Mouse (Mus musculus) fibroblast of lung, adult 2 months (primary cell): ENCODE measurements around the gene Rtp3.

ENCODE experiments used
- DNase-seq: peaks from one replicate; pipeline ENCODE4 v3.0.0-alpha.2; 2011; ENCODE audit warnings: low read depth

The Rtp3 gene

DNA sequence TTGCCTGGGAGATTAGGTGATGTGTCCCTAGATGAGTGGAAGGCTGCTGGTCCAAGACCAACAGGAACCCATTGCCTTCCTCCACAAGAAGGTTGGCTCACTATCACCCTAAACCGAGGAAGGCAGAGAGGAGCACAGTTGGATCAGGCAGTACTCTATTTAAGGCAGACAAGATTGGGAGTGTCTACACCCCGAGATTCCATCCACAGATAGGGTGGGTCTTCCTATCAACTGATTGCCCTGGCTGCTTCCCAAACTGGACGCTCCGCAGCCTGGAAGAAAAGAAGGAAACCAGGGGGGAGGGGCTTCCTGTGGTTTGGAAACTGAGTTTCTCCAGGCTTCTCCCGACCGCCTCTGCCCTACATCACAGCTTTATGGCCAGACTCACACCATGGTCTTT lies at the start of gene Rtp3:
TSS of gene Rtp3 (minus strand) at position 380 of the 400 bp plus-strand sequence.
- DNase-seq: no peak

DNA sequence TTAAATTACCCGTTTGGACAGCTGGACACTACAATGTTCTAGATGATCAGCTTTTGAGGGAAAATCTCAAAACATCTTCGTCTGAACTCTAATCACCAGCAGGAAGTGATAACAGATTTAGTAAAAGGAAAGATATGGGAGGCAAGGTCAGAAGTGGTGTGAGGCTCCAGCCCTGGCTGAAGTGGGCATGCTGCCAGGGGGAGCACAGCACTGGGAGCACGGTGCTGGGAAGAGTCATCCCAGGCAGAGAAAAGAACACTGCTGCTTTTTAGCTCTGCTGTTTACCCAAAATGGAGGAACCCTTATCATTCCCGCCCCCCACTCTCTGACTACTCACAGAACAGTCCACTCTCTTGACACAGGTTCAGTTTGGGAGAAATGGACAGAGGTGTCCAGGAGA lies 49.6 kb upstream of the Rtp3 start:
- no peak for DNase-seq

DNA sequence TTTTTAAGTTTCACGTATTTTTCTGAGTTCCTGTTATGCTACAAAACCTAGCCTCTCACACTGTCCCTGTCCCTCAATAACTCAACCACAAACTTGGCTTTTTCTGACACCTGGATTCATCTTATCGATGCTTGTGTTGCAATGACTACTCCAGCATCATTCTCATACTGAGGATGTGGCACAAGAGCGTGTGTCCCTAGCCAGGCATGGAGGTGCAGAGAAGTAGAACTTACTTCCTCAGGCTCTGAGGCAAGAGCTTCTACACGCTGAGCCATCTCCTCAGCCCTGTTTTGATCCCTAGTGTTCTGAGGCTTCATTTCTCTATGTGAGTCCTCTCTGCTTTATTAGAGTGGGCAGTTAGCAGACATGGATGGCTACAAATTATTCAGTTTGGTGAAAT lies 43.3 kb upstream of the Rtp3 start:
- no peak for DNase-seq

DNA sequence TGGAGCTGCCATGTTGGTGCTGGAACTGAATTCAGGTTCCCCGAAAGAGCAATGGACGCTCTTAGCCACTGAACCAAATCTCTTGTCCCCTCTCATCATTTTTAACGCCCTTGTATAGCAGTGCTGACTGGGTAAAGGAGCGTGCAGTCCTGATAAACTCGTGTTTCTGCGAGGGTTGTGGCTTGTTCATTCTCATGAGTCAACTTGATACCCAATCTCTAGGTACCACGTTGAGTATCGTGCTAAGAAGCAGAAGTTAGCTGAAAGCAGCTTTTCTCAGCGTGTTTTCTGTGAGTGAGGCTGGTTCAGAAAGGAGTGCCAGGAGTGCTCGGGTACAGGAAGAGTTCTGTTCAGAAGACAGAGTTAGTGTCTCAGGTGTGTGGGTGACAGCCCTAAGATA lies 36.4 kb upstream of the Rtp3 start:
- DNase-seq: no peak

DNA sequence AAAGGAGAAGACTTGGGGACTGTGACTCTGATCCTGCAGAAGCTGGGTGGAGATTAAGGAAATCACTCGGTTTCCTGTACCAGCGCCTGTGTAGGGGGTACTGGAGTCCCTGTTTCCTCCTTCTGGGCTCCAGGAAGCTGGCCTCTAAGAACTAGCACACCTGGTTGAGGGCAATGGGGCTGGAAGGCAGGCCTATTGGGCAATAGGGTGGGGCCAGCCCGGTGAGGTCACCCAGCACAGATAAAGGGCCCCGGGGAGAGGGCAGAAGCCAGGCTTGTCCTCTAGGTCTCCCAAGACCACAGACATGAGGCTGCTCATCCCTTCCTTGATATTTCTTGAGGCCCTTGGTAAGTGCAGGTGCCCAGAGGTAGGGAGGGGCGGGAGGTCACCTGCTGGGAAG lies 28.6 kb upstream of the Rtp3 start, which contains the start of gene Ltf:
TSS of gene Ltf (plus strand) at position 250 of the 400 bp plus-strand sequence.
- DNase-seq: no peak

DNA sequence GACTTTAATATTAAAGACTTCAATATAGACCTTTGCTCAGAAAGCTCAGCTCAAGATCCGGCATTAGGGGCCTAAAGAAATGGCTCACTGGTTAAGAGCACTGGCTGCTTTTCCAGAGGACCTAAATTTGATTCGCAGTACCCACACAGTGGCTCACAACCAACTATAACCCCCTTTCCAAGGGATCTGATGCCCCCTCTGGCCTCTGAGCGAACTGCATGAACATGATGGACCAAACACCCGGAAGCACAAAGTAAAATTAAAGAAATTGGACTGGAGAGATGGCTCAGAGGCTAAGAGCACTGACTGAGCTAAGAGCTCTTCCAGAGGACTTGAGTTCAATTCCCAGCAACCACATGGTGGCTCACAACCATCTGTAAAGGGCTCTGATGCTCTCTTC lies 25.3 kb upstream of the Rtp3 start:
- DNase-seq: no peak

DNA sequence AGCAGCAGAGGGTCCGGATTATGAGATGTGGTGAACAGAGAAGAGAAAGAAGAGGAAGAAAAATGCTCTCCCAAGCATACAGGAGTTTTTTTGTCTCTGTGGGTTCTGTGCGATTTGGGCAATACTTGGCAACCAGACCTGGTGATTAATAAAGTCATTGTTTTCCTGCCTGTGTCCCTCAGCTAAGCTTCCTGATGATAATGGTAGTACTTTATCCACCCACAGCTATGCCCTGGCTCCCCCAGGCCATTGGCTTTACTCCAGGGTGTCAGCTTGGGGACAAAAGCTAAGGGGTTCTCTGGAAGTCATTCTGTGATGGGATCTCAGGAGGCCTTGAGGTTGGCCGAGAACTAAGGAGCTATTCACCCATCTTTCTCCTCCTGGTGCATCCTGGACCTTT lies 21.7 kb upstream of the Rtp3 start:
- no peak for DNase-seq

DNA sequence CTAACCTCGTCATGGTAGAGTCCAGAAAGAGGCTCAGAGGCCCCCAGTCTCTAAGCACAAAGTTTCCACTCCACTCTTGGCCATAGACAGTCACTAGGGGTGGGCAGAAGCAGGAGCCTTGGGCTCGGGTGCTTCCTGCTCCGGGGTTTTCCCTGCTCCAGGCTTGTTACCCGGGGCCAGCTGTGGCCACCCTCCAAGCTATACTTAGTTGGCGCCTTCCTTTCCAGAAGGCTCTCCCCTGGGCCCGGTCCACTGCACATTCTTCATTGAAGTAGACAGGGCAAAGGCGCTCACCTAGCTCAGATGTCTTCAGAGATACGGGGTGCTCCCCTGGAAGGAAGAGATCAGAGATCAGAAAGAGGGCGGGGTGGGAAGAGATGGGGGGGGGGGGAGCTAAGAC lies 21.2 kb upstream of the Rtp3 start:
- DNase-seq: no peak

DNA sequence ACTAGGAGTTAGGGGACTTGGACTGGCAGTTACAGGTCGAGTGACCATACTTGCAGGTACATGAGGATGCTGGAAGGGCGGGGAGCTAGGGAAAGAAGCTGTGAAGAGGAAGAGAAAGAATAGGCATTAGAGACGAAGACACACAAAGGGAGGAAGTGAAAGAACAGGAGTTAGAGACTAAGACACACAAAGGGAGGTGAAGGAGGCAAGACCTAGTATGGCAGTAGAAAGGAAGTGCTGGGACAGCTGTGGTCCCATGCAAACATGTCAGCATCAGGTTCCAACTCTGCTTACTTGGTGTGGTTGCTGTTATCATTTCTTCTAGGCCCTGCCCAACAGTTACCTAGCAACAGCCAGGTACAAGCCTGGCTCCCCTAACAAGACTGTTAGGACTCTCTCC lies 19.4 kb upstream of the Rtp3 start:
- no peak for DNase-seq

DNA sequence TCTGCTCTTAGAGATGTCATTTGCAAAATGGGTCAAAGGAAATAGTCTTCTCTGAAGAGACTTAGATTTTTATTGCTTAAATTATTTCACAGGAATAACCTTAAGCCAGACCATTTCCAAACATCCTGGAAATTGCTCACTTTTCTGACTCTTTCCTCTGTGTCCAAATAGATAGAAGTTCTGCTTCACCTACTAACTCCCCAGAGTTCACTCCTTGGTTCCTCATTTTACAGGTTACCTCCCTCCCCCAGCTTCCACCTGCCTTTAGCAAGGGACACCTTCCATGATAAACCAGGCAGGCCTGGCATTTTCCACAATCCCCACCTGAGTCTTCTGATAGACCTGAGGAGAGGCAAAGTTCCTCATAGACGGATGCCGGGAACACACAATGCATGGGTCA lies 16.2 kb upstream of the Rtp3 start:
- no peak for DNase-seq

DNA sequence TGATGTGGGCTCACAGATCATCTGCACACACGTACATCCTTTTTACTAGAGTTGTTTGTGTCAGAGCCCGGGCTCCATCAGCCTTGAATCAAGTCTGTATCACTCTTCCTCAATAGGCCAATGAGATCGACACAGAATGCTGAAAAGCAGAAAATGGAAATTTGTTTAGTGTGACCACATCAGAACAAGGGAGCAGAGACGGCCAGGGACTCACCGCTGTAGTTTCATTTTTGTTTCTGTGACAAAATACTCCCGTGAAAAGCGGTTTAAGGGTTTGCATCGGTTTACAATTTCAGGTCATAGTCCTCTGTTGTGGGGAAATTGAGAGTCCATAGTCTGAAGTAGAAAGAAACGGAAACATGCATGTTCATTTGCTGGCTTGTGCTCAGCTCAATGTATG lies 12.9 kb upstream of the Rtp3 start:
- DNase-seq: no peak

DNA sequence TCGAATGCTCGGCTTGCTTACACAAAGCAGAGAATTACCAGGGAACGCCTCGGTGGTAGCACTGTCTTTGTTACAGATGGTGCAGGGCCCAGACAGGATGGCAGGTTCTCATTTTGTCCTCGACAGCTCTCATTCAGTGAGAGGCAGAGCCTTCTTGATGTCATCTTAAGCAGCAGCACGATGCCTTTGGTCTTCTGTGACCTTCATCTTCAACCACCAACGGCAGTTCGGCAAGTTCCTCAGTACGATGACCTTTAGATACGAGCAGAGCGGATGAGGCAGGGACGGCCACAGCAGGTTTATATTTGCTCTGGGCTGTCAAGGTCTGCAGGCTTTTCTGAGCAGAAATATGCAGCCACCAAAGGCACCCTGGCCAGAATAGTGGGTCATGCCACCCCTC lies 11.2 kb upstream of the Rtp3 start:
- no peak for DNase-seq

DNA sequence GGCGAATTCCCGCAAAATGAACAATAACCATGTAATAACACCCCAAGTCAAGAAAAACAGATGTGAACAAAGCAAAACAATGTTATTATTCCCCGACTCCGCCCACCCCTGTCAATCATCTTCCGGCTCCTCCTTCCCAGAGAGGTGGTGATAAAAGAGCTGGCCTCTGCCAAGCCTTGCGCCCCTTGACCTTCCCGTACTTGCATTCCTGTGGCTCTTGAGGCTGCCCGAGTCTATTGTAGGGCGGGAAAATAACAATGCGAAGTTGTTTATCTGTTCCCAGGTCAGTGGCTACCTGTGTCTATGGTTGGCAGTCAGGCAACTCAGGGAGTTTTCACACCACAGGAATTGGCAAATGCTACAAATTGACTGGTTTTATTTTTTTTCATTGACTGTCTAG lies 9.5 kb upstream of the Rtp3 start:
- DNase-seq: peak; percentile 36

DNA sequence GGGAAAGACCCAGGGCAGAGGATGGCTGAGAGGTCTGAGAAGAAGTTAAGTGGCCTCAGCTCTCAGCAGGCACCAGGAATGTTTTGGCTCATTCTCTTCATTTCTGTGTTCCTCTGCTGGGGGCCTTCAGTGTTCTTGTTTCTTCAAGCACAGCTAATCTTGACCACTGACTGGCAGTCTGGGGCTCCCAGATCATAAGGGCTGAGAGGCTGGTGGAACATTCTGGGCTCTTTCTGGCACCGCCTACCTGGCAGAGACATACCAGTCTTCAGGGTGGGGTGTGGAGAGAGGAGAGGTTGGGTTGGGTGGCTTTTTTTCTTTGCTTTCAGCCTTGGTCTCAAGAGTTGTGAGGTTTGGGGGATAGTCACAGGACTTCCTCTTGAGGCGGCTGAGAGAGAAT lies 8.7 kb upstream of the Rtp3 start:
- no peak for DNase-seq

DNA sequence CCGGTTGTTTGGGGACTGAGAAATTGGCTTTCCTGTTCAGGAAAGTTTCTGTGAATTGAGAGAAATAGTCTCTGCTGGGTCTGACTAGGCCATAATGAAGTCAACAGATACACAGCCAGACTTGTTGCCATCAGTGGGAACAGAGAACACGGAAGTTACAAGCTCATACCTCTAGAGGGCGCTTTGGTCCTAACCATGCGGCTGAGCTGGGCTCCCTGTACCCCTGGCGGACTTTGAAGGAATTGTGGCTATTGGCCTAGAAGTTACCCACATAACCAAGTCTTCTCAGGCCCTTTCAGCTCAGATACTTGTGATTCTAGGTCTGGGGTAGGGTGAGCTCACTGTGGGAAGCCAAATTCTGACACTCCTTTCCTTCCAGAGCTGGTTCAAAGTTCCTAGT lies 6.9 kb upstream of the Rtp3 start:
- peak; percentile 63 for DNase-seq

DNA sequence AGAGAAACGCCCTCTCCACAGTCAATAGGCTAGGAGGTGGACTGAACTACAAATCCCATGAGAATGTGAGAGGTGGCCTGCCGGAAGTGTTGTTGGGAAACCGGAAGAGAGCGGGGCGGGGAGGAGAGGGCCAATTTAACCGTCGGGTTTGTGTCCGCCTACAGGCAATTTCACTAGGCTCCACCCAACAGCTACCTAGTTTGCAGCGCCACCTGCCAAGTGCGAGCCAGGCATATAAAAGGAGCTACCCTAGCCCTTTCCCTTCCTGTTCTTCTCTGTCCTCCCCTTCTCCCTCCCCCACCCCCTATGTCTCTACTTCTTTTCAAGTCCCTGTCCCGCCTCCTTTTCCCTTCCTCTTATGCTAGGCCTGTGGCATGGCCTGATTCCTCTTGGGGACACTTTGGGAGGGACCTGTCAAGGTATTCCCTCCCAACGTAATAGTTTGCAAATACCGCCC lies 4.4 kb upstream of the Rtp3 start:
- DNase-seq: no peak

DNA sequence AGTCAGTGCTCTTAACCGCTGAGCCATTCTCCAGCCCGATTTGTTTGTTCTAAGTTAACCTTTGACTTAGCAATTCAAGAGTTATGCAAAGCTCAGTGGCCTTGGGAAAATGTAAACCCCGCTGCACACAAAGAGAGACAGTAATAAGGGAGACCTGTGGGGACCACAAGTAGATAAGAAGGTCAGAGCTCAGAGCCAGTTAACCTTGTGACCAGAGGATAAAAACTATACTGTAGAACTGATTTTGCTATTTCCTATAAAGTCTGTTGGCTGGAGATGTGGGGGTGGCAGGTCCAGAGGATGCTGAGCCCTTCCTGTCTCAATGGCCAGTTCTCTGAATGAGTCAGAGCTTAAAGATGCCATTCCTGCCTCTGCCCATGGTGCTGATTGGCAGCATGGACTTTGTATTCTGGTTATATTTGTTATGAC lies 2.9 kb upstream of the Rtp3 start:
- DNase-seq: no peak

DNA sequence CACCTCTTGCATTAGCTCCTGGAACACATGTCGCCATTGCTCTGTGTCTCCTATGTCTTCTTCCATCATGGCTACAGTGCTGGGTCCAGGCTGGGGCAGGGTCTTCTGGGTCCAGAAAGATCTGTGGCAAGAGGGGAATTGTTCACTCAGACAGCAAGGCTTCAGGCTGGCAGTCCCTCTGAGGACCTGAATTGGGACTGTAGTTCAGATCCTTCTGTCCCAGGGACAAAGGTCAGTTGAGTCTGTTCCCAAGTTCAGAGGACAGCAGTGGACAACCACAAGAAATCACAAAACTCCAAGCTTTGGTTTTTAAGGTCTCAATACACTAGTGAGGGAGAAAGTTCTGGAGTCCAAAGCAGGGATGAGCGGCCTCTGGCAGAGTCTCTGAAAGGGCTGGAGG lies 840 bp downstream of the Rtp3 start:
- no peak for DNase-seq

DNA sequence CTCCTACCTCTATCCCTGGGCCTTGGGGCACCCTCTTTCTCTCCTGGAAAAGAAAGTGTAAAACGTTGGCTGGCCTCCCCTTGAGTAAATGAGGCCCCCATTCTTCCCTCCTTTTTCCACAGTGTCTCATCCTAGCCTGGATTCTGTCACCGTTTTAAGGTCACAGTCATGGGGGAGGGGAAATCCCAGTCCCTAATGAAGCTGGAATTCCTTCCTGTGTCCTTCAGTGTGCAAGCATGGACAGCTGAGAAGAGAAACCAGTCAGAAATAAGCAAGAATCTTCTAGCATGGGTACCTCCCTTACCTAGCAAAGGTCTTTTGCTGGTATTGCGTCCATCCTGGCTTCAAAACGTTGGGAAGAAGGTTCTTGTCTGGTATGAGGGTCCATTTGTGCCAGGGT lies 1.2 kb downstream of the Rtp3 start:
- no peak for DNase-seq

DNA sequence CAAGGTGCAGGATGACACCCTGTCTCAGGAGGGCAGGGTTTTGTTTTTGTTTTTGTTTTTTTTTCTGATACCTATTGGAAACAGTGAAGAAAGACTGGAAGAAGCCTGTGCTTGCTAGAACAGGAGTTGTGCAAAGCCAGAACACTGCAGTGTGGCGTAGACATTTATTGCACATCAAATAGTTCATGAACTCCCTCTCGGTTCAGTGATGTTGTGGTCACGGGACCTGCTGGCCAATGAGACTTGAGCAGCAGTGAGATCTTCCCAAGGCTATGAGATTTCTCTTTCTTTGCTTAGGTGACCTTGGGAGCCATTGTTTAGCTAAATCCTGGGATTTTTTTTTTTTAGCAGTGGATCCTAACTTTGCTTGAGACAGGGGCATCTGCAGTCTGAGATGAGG lies 2.3 kb downstream of the Rtp3 start:
- no peak for DNase-seq

DNA sequence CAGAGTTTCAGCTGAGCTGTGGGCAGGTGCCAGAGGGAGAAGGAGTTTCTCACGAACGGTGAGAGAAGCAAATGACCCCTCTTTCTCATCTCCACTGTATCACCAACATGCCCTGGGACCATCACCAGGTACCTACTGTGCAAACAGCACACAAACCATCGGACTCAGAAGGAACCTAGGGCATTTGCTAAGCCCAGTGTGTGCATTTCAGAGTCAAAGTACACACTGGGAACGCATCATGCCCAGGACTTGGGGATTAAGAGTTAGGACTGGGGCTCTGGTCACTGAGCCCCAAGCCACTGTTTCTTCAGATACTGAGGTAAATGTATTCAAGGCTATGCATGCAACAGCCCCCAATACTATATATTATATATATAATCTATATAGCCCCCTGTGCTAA lies 3.1 kb downstream of the Rtp3 start:
- DNase-seq: no peak

DNA sequence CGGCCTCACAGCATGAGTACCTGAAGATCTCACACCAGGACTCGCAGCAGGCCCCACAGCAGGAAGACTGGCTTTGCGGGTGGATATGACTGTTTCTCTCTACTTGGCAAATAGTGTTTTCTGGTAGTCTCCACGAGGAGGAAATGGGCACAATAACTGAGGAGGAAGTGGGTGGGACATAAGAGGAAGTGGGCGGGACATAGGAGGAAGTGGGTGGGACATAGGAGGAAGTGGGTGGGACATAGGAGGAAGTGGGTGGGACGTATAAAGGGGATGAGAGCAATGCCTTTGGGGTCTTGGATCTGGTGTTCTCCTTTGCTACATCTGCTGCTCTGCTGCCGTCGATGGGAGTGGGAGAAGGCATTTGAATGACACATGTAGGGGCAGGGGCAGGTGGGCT lies 4.4 kb downstream of the Rtp3 start:
- DNase-seq: no peak

DNA sequence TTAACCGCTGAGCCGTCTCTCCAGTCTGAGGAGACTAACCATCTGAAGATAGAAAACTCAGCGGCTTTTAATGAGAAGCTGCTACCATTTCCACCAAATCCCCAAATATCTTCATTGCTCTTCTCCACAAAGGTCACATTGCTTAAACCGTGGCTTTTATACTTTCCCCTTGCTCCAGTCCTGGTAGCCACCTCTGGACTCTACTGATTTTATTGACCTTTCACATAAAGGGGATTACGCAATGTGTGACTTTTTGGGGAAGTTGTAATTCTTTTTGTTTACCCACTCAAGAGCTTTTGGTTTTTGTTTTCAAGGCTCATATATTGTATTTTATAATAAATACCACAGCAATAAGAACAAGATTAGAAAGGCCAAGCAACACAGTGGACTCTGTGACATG lies 4.8 kb downstream of the Rtp3 start:
- no peak for DNase-seq

DNA sequence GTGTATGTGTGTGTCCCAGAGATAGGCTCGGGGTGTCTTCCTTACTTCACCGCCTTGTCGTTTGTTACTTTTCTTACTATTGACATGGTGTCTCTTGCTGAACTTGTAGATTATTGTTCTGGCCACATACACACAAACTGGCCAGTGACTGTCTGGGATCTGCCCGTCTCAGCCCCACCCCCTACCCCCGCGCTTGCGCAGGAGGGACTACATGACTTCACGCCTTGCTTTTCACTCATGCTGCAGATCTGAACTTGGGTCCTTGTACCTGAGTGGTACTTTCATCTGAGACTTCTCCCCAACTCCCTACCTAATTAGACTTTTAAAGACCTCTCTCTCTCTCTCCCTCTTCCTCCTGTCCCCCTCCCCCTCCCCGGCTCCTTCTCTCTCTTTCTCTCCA lies 6.3 kb downstream of the Rtp3 start:
- DNase-seq: no peak

DNA sequence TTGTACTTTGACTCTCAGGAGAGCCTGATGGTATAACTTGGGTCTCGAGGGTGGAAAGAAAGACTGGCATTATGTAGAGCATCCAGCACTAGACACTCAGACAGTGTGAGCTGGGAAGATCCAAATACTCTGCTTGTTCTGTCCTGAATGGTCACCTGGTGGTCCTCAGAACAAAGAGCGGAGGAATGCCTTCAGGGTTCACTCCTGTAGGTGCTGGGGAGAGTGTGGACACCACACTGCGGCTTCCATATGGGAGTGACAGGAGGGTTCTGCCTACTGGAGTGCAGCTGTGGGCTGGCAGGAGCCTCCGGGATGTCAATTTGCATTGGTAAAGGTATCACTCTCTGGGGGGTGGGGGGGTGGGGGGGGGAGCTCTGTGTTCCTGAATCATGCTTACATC lies 8.0 kb downstream of the Rtp3 start:
- DNase-seq: no peak
